Mouse (Mus musculus) bone marrow macrophage, adult 2 months (primary cell): Measurements from ENCODE around the gene Ddx23.

Experiments used
- CTCF ChIP-seq: IDR thresholded peaks from 2 replicates; pipeline ENCODE4 v1.5.1; 2012; ENCODE audit warnings: low read depth, mild to moderate bottlenecking, low read length, moderate library complexity
- POLR2A ChIP-seq: IDR thresholded peaks from 2 replicates; pipeline ENCODE4 v1.6.1; 2012; ENCODE audit warnings: mild to moderate bottlenecking, low read depth, low read length, borderline replicate concordance

- TF ChIP-seq CTCF (no peak), POLR2A (no peak; the same call in 1 of the 2 replicates)
Measured at GRCm38 (mm10) chr15:98676940-98677728, 14.4 kb upstream of the Ddx23 start, which contains the start of gene Rnd1.
